Mouse (Mus musculus): ENCODE data around the gene Ptpn6. TPM values are rescaled to one million over a fixed set of nuclear protein-coding genes. Genes with fewer than 3 reads are reported as not detected.
A peak's percentile ranks its signal among the peaks of the same experiment; 100 is the strongest.

Ptpn6 gene
- polyA plus RNA-seq, 1 experiment from 2014 or later: 20.1 TPM

GRCm38 (mm10) chr6:124740211-124740887 is 1.8 kb upstream of the Ptpn6 start:
- Histone ChIP-seq H3K27ac (ENCODE audit: low read length) (peak overlapping the region; percentile 100), H3K36me3 (ENCODE audit: control insufficient read depth, insufficient read depth, low read length) (peaks cover 8% of the 10 kb centered on the region), H3K4me2 (ENCODE audit: low read depth, low read length) (peak overlapping the region; percentile 88), H3K4me3 (replicated peaks; ENCODE audit: low read length) (peak overlapping the region; percentile 68), H3K27me3 (ENCODE audit: control insufficient read depth, insufficient read depth, low read length) (no peaks in the 10 kb centered on the region), H3K9ac (ENCODE audit: low read length) (peak overlapping the region; percentile 90), H3K9me3 (replicated peaks; ENCODE audit: control insufficient read depth, low read length) (no peaks in the 10 kb centered on the region), H3K4me1 (ENCODE audit: control insufficient read depth, insufficient read depth, low read length) (peaks cover 29% of the 10 kb centered on the region)
- ATAC-seq (ENCODE audit: insufficient read depth, low FRiP score): peak; percentile 3
- 1% methylated on average over 28 of the region's 29 CpGs for WGBS

DNA sequence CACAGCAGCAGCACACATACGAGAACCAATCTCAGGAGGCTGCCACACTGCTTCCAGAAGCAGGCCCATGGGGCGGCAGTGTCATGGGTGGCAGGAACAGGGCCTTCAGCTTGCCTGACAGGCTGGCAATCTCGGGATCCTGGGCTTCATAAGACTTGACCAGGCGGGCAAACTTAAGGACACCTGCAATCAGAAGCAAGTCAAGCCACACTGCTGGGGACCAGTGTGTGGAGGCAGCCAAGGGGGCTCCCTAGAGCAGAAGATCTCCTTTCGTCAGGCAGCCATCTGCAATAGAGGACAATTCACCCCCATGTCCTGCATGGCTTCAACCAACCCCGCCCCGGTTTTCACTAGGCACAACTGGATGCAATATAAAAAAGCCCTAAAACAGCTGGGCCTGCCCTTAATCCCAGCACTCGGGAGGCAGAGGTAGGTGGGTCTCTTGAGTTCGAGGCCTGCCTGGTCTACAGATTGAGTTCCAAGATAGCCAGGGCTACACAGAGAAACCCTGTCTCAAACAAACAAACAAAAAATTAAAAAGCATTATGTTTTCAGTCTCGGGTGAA is 800 bp upstream of the Ptpn6 start:
- WGBS: 79% methylated on average over 10 of the region's 10 CpGs
- peaks cover 23% of the 10 kb centered on the region for H3K4me1 ChIP-seq (ENCODE audit: control insufficient read depth, insufficient read depth, low read length)
- peak overlapping the region; percentile 47 for H3K9ac ChIP-seq (ENCODE audit: low read length)
- H3K27ac ChIP-seq (ENCODE audit: low read length): peak overlapping the region; percentile 100
- no peak for ATAC-seq (ENCODE audit: insufficient read depth, low FRiP score)
- no peak overlapping the region for H3K4me3 ChIP-seq (replicated peaks; ENCODE audit: low read length)
- H3K27me3 ChIP-seq (ENCODE audit: control insufficient read depth, insufficient read depth, low read length): no peaks in the 10 kb centered on the region
- peaks cover 8% of the 10 kb centered on the region; the same call in 1 of the 2 replicates for H3K36me3 ChIP-seq (ENCODE audit: control insufficient read depth, insufficient read depth, low read length)
- H3K9me3 ChIP-seq (replicated peaks; ENCODE audit: control insufficient read depth, low read length): no peaks in the 10 kb centered on the region
- H3K4me2 ChIP-seq (ENCODE audit: low read depth, low read length): peak overlapping the region; percentile 48; the same call in 1 of the 2 replicates

GRCm38 (mm10) chr6:124737040-124737439 is 1.5 kb downstream of the Ptpn6 start:
- no peak for ATAC-seq (ENCODE audit: insufficient read depth, low FRiP score)
- H3K4me1 ChIP-seq (ENCODE audit: control insufficient read depth, insufficient read depth, low read length): peaks cover 23% of the 10 kb centered on the region
- no peak overlapping the region for H3K4me2 ChIP-seq (ENCODE audit: low read depth, low read length)
- no peak overlapping the region for H3K4me3 ChIP-seq (replicated peaks; ENCODE audit: low read length)
- 86% methylated on average over 11 of the region's 11 CpGs for WGBS
- H3K9me3 ChIP-seq (replicated peaks; ENCODE audit: control insufficient read depth, low read length): no peaks in the 10 kb centered on the region
- no peaks in the 10 kb centered on the region for H3K36me3 ChIP-seq (ENCODE audit: control insufficient read depth, insufficient read depth, low read length)
- no peak overlapping the region for H3K9ac ChIP-seq (ENCODE audit: low read length)
- no peak overlapping the region for H3K27ac ChIP-seq (ENCODE audit: low read length)
- H3K27me3 ChIP-seq (ENCODE audit: control insufficient read depth, insufficient read depth, low read length): no peaks in the 10 kb centered on the region

GRCm38 (mm10) chr6:124734417-124734816 is 4.1 kb downstream of the Ptpn6 start:
- Histone ChIP-seq H3K27ac (ENCODE audit: low read length) (no peak overlapping the region), H3K4me1 (ENCODE audit: control insufficient read depth, insufficient read depth, low read length) (peaks cover 10% of the 10 kb centered on the region), H3K27me3 (ENCODE audit: control insufficient read depth, insufficient read depth, low read length) (no peaks in the 10 kb centered on the region), H3K4me3 (replicated peaks; ENCODE audit: low read length) (no peak overlapping the region), H3K9ac (ENCODE audit: low read length) (no peak overlapping the region), H3K9me3 (replicated peaks; ENCODE audit: control insufficient read depth, low read length) (no peaks in the 10 kb centered on the region), H3K36me3 (ENCODE audit: control insufficient read depth, insufficient read depth, low read length) (no peaks in the 10 kb centered on the region), H3K4me2 (ENCODE audit: low read depth, low read length) (no peak overlapping the region)
- ATAC-seq (ENCODE audit: insufficient read depth, low FRiP score): no peak
- WGBS: 87% methylated on average over 3 of the region's 3 CpGs

- Histone ChIP-seq H3K4me1 (ENCODE audit: control insufficient read depth, insufficient read depth, low read length) (no peaks in the 10 kb centered on the region), H3K4me2 (ENCODE audit: low read depth, low read length) (no peak overlapping the region), H3K4me3 (replicated peaks; ENCODE audit: low read length) (peak overlapping the region; percentile 23), H3K9ac (ENCODE audit: low read length) (peak overlapping the region; percentile 8), H3K27me3 (ENCODE audit: control insufficient read depth, insufficient read depth, low read length) (no peaks in the 10 kb centered on the region), H3K27ac (ENCODE audit: low read length) (0 out of 2 replicates have a peak overlapping the region, but pooled peaks have one; percentile 31), H3K9me3 (replicated peaks; ENCODE audit: control insufficient read depth, low read length) (no peaks in the 10 kb centered on the region), H3K36me3 (ENCODE audit: control insufficient read depth, insufficient read depth, low read length) (no peaks in the 10 kb centered on the region)
- peak; percentile 40; the same call in 1 of the 2 replicates for ATAC-seq (ENCODE audit: insufficient read depth, low FRiP score)
- 50% methylated on average over 19 of the region's 19 CpGs for WGBS
Observed at GRCm38 (mm10) chr6:124732476-124733370, 5.8 kb downstream of the Ptpn6 start.

DNA sequence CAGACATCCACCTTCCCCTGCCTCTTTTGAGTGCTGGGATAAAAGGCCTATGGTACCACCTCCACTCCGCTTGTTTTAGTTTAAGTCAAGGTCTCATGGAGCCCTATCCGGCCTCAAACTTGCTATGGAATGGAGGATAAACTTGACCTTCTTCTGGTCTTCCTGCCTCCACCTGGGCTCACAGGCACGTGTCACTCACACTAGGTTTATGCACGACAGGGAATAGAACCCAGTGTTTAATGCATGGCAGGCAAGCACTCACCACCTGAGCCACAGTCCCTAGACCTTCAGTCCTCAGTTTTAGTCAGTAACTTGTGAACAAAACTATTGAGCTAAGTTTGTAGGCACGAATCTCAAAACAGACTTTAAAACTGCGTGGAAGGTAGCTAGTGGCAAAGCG is 7.5 kb downstream of the Ptpn6 start:
- WGBS: 81% methylated on average over 7 of the region's 7 CpGs
- no peak overlapping the region for H3K4me2 ChIP-seq (ENCODE audit: low read depth, low read length)
- H3K9ac ChIP-seq (ENCODE audit: low read length): no peak overlapping the region
- ATAC-seq (ENCODE audit: insufficient read depth, low FRiP score): no peak
- no peaks in the 10 kb centered on the region for H3K4me1 ChIP-seq (ENCODE audit: control insufficient read depth, insufficient read depth, low read length)
- H3K4me3 ChIP-seq (replicated peaks; ENCODE audit: low read length): no peak overlapping the region
- H3K27ac ChIP-seq (ENCODE audit: low read length): no peak overlapping the region
- no peaks in the 10 kb centered on the region for H3K36me3 ChIP-seq (ENCODE audit: control insufficient read depth, insufficient read depth, low read length)
- no peaks in the 10 kb centered on the region for H3K27me3 ChIP-seq (ENCODE audit: control insufficient read depth, insufficient read depth, low read length)
- H3K9me3 ChIP-seq (replicated peaks; ENCODE audit: control insufficient read depth, low read length): no peaks in the 10 kb centered on the region

GRCm38 (mm10) chr6:124729850-124730705 is 8.4 kb downstream of the Ptpn6 start:
- Histone ChIP-seq H3K27ac (ENCODE audit: low read length) (no peak overlapping the region), H3K36me3 (ENCODE audit: control insufficient read depth, insufficient read depth, low read length) (no peaks in the 10 kb centered on the region), H3K4me2 (ENCODE audit: low read depth, low read length) (no peak overlapping the region), H3K9ac (ENCODE audit: low read length) (no peak overlapping the region), H3K4me3 (replicated peaks; ENCODE audit: low read length) (no peak overlapping the region), H3K9me3 (replicated peaks; ENCODE audit: control insufficient read depth, low read length) (no peaks in the 10 kb centered on the region), H3K27me3 (ENCODE audit: control insufficient read depth, insufficient read depth, low read length) (no peaks in the 10 kb centered on the region), H3K4me1 (ENCODE audit: control insufficient read depth, insufficient read depth, low read length) (no peaks in the 10 kb centered on the region)
- ATAC-seq (ENCODE audit: insufficient read depth, low FRiP score): no peak
- 79% methylated on average over 8 of the region's 8 CpGs for WGBS

GRCm38 (mm10) chr6:124728621-124729020 is 9.9 kb downstream of the Ptpn6 start:
- H3K9ac ChIP-seq (ENCODE audit: low read length): no peak overlapping the region
- ATAC-seq (ENCODE audit: insufficient read depth, low FRiP score): no peak
- 78% methylated on average over 10 of the region's 10 CpGs for WGBS
- H3K4me1 ChIP-seq (ENCODE audit: control insufficient read depth, insufficient read depth, low read length): no peaks in the 10 kb centered on the region
- H3K27ac ChIP-seq (ENCODE audit: low read length): no peak overlapping the region
- no peaks in the 10 kb centered on the region for H3K27me3 ChIP-seq (ENCODE audit: control insufficient read depth, insufficient read depth, low read length)
- no peaks in the 10 kb centered on the region for H3K36me3 ChIP-seq (ENCODE audit: control insufficient read depth, insufficient read depth, low read length)
- H3K4me3 ChIP-seq (replicated peaks; ENCODE audit: low read length): no peak overlapping the region
- no peaks in the 10 kb centered on the region for H3K9me3 ChIP-seq (replicated peaks; ENCODE audit: control insufficient read depth, low read length)
- H3K4me2 ChIP-seq (ENCODE audit: low read depth, low read length): no peak overlapping the region
